Mouse (Mus musculus) heart, adult 2 months (tissue): ENCODE data around the gene Fads1. TPM values are rescaled to one million over a fixed set of nuclear protein-coding genes. Genes with fewer than 3 reads are reported as not detected.

Source experiments
- DNase-seq, 2 experiments: peaks; one replicate each; pipeline ENCODE4 v3.0.0; 2021
- H3K27ac ChIP-seq: fragments of 200-600 bp; 2 replicates; pipeline ENCODE4 v1.8.1; 2022
- H3K27me3 ChIP-seq: fragments of 200-500 bp; 2 replicates; pipeline ENCODE4 v1.6.1; 2012; ENCODE audit warnings: mild to moderate bottlenecking, low read length, inconsistent platforms, mixed read lengths; ENCODE audit not compliant: control insufficient read depth, insufficient read depth
- H3K36me3 ChIP-seq: fragments of 200-500 bp; 2 replicates; pipeline ENCODE4 v1.6.1; 2012; ENCODE audit warnings: low read length, inconsistent platforms; ENCODE audit not compliant: control insufficient read depth, insufficient read depth
- H3K4me1 ChIP-seq: fragments of 200-500 bp; 2 replicates; pipeline ENCODE4 v1.6.1; 2011; ENCODE audit warnings: low read length; ENCODE audit not compliant: control insufficient read depth, insufficient read depth
- H3K4me3 ChIP-seq: fragments of 200-600 bp; 2 replicates; pipeline ENCODE4 v1.8.1; 2022
- H3K79me2 ChIP-seq: fragments of 200-500 bp; replicated peaks from 2 replicates; pipeline ENCODE4 v1.6.1; 2012; ENCODE audit warnings: mild to moderate bottlenecking, inconsistent platforms, low read length, moderate library complexity, mixed read lengths; ENCODE audit not compliant: control insufficient read depth, insufficient read depth
- H3K9ac ChIP-seq: fragments of 200-500 bp; 2 replicates; pipeline ENCODE4 v1.6.1; 2012; ENCODE audit warnings: low read depth, mild to moderate bottlenecking, control low read depth, inconsistent platforms, low read length, mixed read lengths
- CTCF ChIP-seq: fragments of 200-600 bp; IDR thresholded peaks from 2 replicates; pipeline ENCODE4 v1.8.1; 2022; ENCODE audit warnings: antibody characterized with exemption, mild to moderate bottlenecking, moderate library complexity
- EP300 ChIP-seq: fragments of 200-500 bp; IDR thresholded peaks from 2 replicates; pipeline ENCODE4 v1.6.1; 2011; ENCODE audit warnings: low read depth, low read length, control low read depth; ENCODE audit not compliant: insufficient read depth
- POLR2A ChIP-seq: fragments of 200-500 bp; IDR thresholded peaks from 2 replicates; pipeline ENCODE4 v1.6.1; 2011; ENCODE audit warnings: mild to moderate bottlenecking, low read depth, low read length, control low read depth; ENCODE audit not compliant: insufficient read depth
- WGBS: fragments of 180-500 bp; shearing (Covaris S2); methylation state at CpG from one replicate; pipeline ENCODE4 v1.1.7; 2018; 5-methylcytosine and 5-hydroxymethylcytosine counted together
- intact Hi-C: fragments of 180-260 bp; cut with DNase I; formaldehyde crosslinking; loops from one replicate; pipeline ENCODE4 v1.15.1; 2025
- microRNA-seq, 2 experiments: library from miRNA; unstranded; fragments of <30 nt; microRNA quantifications; one replicate each; pipeline ENCODE4 v1.2.0; 2021
- polyA plus RNA-seq: library from polyadenylated mRNA; depleted of rRNA; stranded (reverse); fragments of >200 nt; gene quantifications from 2 replicates; pipeline ENCODE4 v1.2.3, GENCODE M21; 2012; rRNA removed
- total RNA-seq, 2 experiments: library from RNA; stranded (reverse); gene quantifications; 2 replicates each; pipeline ENCODE4 v1.2.3; 2021

Fads1 gene
- total and polyA plus RNA-seq, 3 experiments: 16.2 to 25.3 (median 24.2) TPM

DNA sequence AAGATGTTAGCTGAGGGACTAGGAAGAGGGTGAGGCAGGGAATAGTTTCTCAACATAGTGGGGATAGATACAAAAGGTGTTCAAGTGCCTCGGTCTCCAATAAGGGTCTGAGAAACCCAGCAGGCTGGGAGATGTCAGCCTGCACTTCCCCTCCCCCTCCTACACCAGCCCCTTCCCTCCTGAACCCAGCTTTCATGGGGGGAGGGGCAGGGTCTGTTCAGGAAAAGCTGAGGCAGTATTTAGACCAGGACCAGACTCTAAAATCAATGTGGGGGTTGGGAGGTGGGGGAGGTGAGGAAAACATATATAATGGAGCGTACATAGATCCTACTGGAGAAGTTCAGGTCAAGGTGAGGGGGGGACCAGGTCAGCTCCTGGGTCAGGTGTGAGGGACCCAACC is 56.7 kb downstream of the Fads1 start:
- Histone ChIP-seq H3K36me3 (no peaks in the 10 kb centered on the region), H3K27me3 (no peaks in the 10 kb centered on the region), H3K4me1 (no peaks in the 10 kb centered on the region), H3K79me2 (no peaks in the 10 kb centered on the region), H3K27ac (no peak overlapping the region), H3K9ac (no peak overlapping the region), H3K4me3 (no peak overlapping the region)
- TF ChIP-seq EP300: no peak
- no peak for TF ChIP-seq POLR2A
- no peak for TF ChIP-seq CTCF
- DNase-seq: no peak
- intact Hi-C loops: no loop called here
- WGBS: 58% methylated on average over 2 of the region's 2 CpGs

DNA sequence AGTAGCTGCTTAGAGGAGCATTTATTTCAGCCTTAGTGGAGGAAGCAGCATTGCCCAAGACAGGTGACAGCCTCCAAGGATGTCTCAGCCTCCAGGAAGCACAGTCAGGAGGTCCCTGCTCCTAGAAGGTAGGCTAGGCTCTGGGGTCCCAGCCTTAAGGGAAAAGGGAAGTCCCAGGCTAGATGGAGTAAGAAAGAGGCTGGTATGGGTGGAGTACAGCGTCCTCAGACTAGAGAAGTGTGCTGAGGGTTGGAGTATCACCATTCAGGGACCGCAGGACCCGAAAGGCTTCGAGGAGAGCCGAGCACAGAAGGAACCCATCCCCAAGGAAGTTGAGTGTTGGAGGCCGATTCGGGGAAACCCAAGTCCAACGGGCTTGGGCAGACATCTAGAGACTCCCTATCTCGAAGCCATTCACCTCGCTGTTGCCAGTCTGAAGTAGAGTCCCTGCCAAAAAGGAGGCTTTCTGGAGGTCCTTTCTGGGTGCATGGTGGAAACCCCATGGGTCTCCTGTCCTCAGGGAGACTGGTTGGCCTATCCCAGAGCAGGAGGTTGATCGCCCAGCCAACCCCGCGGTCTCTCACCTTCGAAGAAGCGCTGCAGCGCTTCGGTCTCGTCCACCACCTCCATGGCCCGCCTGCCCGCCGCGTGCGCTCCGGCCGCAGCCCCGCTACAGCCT is 57.4 kb downstream of the Fads1 start:
- DNase-seq: no peak
- Histone ChIP-seq H3K4me1 (no peaks in the 10 kb centered on the region), H3K79me2 (no peaks in the 10 kb centered on the region), H3K9ac (peak overlapping the region; percentile 71), H3K36me3 (no peaks in the 10 kb centered on the region), H3K27ac (no peak overlapping the region), H3K4me3 (peak overlapping the region; percentile 31), H3K27me3 (no peaks in the 10 kb centered on the region)
- 5% methylated on average over 26 of the region's 26 CpGs for WGBS
- intact Hi-C loops: no loop called here
- TF ChIP-seq EP300: no peak
- no peak for TF ChIP-seq POLR2A
- TF ChIP-seq CTCF: no peak

DNA sequence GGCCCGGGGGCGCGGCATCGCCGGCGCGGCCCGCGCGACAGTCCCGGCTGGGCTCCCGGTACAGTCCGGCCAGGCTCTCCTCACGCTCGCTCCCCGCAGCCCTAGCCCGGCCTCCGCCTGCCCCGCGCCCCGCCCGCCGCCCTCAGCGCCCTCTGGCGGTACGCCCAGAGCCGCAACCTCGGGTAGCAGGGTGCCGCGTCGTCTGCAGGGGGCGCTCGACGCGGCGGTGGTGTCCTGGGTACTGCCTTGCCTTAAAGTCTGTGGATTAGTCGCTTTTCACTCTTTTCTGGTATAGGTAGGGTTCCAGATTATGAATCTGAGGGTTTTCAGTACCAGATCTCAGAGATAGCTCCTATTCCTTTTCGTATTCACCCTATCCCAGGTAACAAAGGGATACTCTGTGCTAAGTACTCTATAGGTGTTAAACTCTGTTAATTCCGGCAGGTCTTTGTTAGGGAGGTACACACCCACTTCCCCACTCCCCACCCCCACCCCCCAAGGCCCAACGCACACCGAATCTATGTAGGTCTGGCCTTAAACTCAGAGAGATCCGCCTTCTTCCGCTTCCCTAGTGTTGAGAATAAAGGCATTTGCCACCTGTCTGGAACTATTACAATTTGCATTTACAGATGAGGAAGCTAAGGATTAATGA is 58.1 kb downstream of the Fads1 start, which contains the start of gene Myrf:
Gene Myrf, minus strand, starts transcription at position 95 of the 652 bp plus-strand sequence.
- intact Hi-C loops: no loop called here
- 10% methylated on average over 42 of the region's 43 CpGs for WGBS
- no peaks in the 10 kb centered on the region for H3K36me3 ChIP-seq
- H3K79me2 ChIP-seq: no peaks in the 10 kb centered on the region
- DNase-seq: peak; percentile 84 to 87
- H3K4me3 ChIP-seq: peak within 1 kb of the TSS; percentile 31
- H3K9ac ChIP-seq: peak within 1 kb of the TSS; percentile 71
- TF ChIP-seq POLR2A: no peak
- TF ChIP-seq EP300: no peak
- peak; percentile 97 for TF ChIP-seq CTCF
- H3K27me3 ChIP-seq: no peaks in the 10 kb centered on the region
- no peaks in the 10 kb centered on the region for H3K4me1 ChIP-seq
- H3K27ac ChIP-seq: no peak within 1 kb of the TSS

DNA sequence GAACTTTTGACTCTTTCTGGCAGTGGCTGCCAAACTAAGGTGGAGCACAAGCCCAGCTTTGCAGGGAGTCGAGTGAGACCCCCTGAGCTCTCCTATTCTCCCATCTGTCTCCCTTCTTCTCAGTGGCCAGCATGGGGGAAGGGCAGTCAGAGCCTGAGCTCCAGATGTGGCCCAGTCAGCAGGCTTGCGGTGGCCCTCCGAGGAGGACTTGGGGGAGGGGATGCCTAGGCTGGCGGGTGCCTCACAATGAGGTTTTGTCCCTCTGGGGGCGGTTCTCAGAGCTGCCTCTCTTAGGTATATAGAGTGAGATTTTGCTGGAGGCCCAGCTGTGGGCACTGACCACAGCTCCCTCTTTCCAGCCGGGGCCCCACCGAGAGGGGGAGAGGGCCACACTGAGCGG is 60.2 kb downstream of the Fads1 start:
- DNase-seq: no peak
- Histone ChIP-seq H3K36me3 (no peaks in the 10 kb centered on the region), H3K27me3 (no peaks in the 10 kb centered on the region), H3K4me3 (no peak overlapping the region), H3K9ac (no peak overlapping the region), H3K79me2 (no peaks in the 10 kb centered on the region), H3K27ac (no peak overlapping the region), H3K4me1 (no peaks in the 10 kb centered on the region)
- WGBS: 35% methylated on average over 8 of the region's 8 CpGs
- intact Hi-C loops: no loop called here
- TF ChIP-seq EP300 (no peak), POLR2A (no peak), CTCF (no peak)

DNA sequence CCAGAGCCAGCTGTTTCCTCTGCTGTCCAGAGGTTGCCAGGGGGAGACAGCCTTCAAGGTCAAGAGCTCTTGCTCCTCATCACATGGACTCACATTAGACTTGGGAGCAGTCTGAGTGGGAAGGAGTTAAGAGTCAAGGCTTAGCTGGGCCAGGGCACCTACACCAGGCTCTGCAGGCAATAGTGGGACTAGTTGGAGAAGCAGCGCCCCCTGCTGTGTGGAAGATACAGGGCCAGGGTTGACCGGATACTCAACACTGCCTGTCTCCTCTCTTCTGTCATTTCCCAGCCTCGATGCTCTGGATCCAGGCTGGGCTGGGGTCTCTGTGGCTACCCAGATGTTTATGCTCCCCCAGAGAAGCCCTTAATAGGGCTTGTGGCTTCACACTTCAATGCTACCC is 61.5 kb downstream of the Fads1 start:
- no peak overlapping the region for H3K9ac ChIP-seq
- no peaks in the 10 kb centered on the region for H3K4me1 ChIP-seq
- no peak overlapping the region for H3K4me3 ChIP-seq
- WGBS: 20% methylated on average over 3 of the region's 3 CpGs
- no peaks in the 10 kb centered on the region for H3K27me3 ChIP-seq
- intact Hi-C loops: no loop called here
- no peaks in the 10 kb centered on the region for H3K79me2 ChIP-seq
- no peaks in the 10 kb centered on the region for H3K36me3 ChIP-seq
- TF ChIP-seq POLR2A (no peak), EP300 (no peak), CTCF (peak; percentile 66)
- H3K27ac ChIP-seq: no peak overlapping the region
- peak in 1 of 2 experiments; percentile 57 for DNase-seq

Small RNA genes lying within 50 kb of the gene (microRNA-seq; reads per million reads assigned to microRNA genes)
- 0 reads per million in 2 experiments for gene Mir6993

Other genes starting within 250 kb of the Fads1 start
- gene Fth1, start 202.3 kb upstream of the Fads1 start, total RNA-seq: 1,000 to 10,000 TPM; 2,956 to 3,430 TPM
- 2,611 and 2,797 TPM in 2 replicates for gene Fth1, start 202.3 kb upstream of the Fads1 start, polyA plus RNA-seq
- gene Best1, start 181.3 kb upstream of the Fads1 start, total RNA-seq: under 1 TPM; 0.10 to 0.11 TPM
- 0.45 and 0.47 TPM in 2 replicates for gene Best1, start 181.3 kb upstream of the Fads1 start, polyA plus RNA-seq
- gene Rab3il1, start 181.2 kb upstream of the Fads1 start, total RNA-seq: 1 to 10 TPM; 5.9 to 6.5 TPM
- 11.1 and 14.2 TPM in 2 replicates for gene Rab3il1, start 181.2 kb upstream of the Fads1 start, polyA plus RNA-seq
- gene Fads3, start 141.3 kb upstream of the Fads1 start, total RNA-seq: 10 to 100 TPM; 29.7 to 33.7 TPM
- 104 and 135 TPM in 2 replicates for gene Fads3, start 141.3 kb upstream of the Fads1 start, polyA plus RNA-seq
- gene Fads2, start 81.1 kb upstream of the Fads1 start, total RNA-seq: 1 to 10 TPM; 5.3 to 6.3 TPM
- gene Fads2, start 81.1 kb upstream of the Fads1 start, polyA plus RNA-seq: 13.3 and 15.5 TPM in 2 replicates
- gene Tmem258, start 21.1 kb downstream of the Fads1 start, total RNA-seq: 100 to 1,000 TPM; 154 to 181 TPM
- gene Tmem258, start 21.1 kb downstream of the Fads1 start, polyA plus RNA-seq: 200 and 205 TPM in 2 replicates
- gene Fen1, start 21.3 kb downstream of the Fads1 start, total RNA-seq: 1 to 10 TPM; 3.7 to 4.5 TPM
- gene Fen1, start 21.3 kb downstream of the Fads1 start, polyA plus RNA-seq: 2.9 and 3.8 TPM in 2 replicates
- 1 to 10 TPM; 3.9 to 4.7 TPM for gene Myrf, start 57.9 kb downstream of the Fads1 start, total RNA-seq
- 6.0 and 6.5 TPM in 2 replicates for gene Myrf, start 57.9 kb downstream of the Fads1 start, polyA plus RNA-seq
- gene Dagla, start 122.0 kb downstream of the Fads1 start, total RNA-seq: 1 to 10 TPM; 2.5 to 3.3 TPM
- gene Dagla, start 122.0 kb downstream of the Fads1 start, polyA plus RNA-seq: 4.8 and 5.7 TPM in 2 replicates
- 10 to 100 TPM; 35.7 to 38.6 TPM for gene Syt7, start 206.2 kb downstream of the Fads1 start, total RNA-seq
- gene Syt7, start 206.2 kb downstream of the Fads1 start, polyA plus RNA-seq: 17.6 and 20.1 TPM in 2 replicates